Mouse (Mus musculus) hindbrain, embryonic 14.5 days (tissue): ENCODE measurements around the gene Alpl. TPM values are rescaled to one million over a fixed set of nuclear protein-coding genes. Genes with fewer than 3 reads are reported as not detected.
A peak's percentile ranks its signal among the peaks of the same experiment; 100 is the strongest.

ENCODE experiments used
- ATAC-seq: fragments of 200-750 bp; cut with Nextera tagmentation; 2 replicates; pipeline ENCODE4 v1.8.0; 2017; ENCODE audit warnings: moderate number of reproducible peaks, mild to moderate bottlenecking, moderate TSS enrichment, moderate library complexity; ENCODE audit not compliant: low FRiP score
- DNase-seq: peaks from one replicate; pipeline ENCODE4 v3.0.0-alpha.2; 2015; ENCODE audit warnings: low spot score
- H3K27ac ChIP-seq: fragments of 300-500 bp; sonication (generic); 2 replicates; pipeline ENCODE4 v1.5.1; 2014; ENCODE audit warnings: mild to moderate bottlenecking, moderate library complexity
- H3K27me3 ChIP-seq: fragments of 300-500 bp; sonication (generic); 2 replicates; pipeline ENCODE4 v1.6.1; 2014; ENCODE audit warnings: mild to moderate bottlenecking, low read length, mixed read lengths; ENCODE audit not compliant: control insufficient read depth, insufficient read depth
- H3K36me3 ChIP-seq: fragments of 300-500 bp; sonication (generic); replicated peaks from 2 replicates; pipeline ENCODE4 v1.6.1; 2014; ENCODE audit not compliant: control insufficient read depth, insufficient read depth
- H3K4me1 ChIP-seq: fragments of 300-500 bp; sonication (generic); replicated peaks from 2 replicates; pipeline ENCODE4 v1.6.1; 2014; ENCODE audit warnings: antibody characterized with exemption, low read length, mixed read lengths; ENCODE audit not compliant: control insufficient read depth, insufficient read depth
- H3K4me2 ChIP-seq: fragments of 300-500 bp; sonication (generic); replicated peaks from 2 replicates; pipeline ENCODE4 v1.6.1; 2014; ENCODE audit warnings: mild to moderate bottlenecking, moderate library complexity
- H3K4me3 ChIP-seq: fragments of 300-500 bp; sonication (generic); replicated peaks from 2 replicates; pipeline ENCODE4 v1.5.1; 2014; ENCODE audit warnings: mild to moderate bottlenecking, low read length
- H3K9ac ChIP-seq: fragments of 300-500 bp; sonication (generic); 2 replicates; pipeline ENCODE4 v1.6.1; 2014
- H3K9me3 ChIP-seq: fragments of 300-500 bp; sonication (generic); 2 replicates; pipeline ENCODE4 v1.6.1; 2016; ENCODE audit warnings: low read length; ENCODE audit not compliant: control insufficient read depth
- WGBS: fragments of 180-500 bp; shearing (Covaris S2); extraction: QIAGEN DNeasy Blood & Tissue Kit; methylation state at CpG from one replicate; pipeline ENCODE4 v1.1.7; 2014; 5-methylcytosine and 5-hydroxymethylcytosine counted together
- polyA plus RNA-seq: library from polyadenylated mRNA; unstranded; fragments of >200 nt; fragmentation: Nextera tagmentation; extraction: Ambion mirVana; gene quantifications from 2 replicates; pipeline ENCODE4 v1.2.1, GENCODE M21; 2014

Alpl gene
- polyA plus RNA-seq, 1 experiment from 2014 or later: 8.3 TPM

DNA sequence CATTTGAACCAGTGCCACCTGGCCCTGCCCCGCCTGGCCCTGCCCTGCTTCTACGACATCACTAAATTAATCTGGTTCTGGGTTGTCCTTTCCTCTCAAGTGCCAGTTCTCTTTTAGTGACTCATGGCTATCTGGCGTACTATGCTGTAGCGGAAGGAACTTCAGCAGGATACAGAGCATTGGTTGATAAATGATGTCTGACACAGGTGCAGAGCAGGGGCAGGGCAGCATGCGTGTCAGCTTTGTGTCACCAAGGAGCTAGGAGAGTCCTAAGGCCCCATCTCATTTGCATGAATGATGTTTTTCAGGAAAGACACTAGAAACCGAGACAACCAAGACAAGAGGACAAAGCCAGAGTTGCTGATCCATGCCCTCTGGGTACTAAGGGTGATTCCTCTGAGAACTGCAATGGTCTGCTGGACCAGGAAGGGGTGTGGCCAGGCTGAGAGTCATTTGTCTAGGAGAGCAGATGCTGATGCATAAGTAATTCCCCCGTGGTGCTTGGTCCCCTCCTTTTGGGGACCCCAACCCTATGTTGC lies 7.6 kb downstream of the Alpl start:
- Histone ChIP-seq H3K4me3 (no peak overlapping the region), H3K4me2 (no peak overlapping the region), H3K27ac (no peak overlapping the region), H3K36me3 (no peaks in the 10 kb centered on the region), H3K27me3 (no peaks in the 10 kb centered on the region), H3K9ac (no peak overlapping the region), H3K9me3 (no peaks in the 10 kb centered on the region), H3K4me1 (peaks cover 15% of the 10 kb centered on the region; the same call in 1 of the 2 replicates)
- 32% methylated on average over 7 of the region's 7 CpGs for WGBS
- ATAC-seq (no peak), DNase-seq (no peak)

- no peaks in the 10 kb centered on the region for H3K36me3 ChIP-seq
- H3K4me2 ChIP-seq: no peak overlapping the region
- WGBS: 80% methylated on average over 7 of the region's 7 CpGs
- H3K27me3 ChIP-seq: no peaks in the 10 kb centered on the region
- ATAC-seq (no peak), DNase-seq (no peak)
- no peak overlapping the region for H3K9ac ChIP-seq
- H3K4me1 ChIP-seq: peaks cover 15% of the 10 kb centered on the region; the same call in 1 of the 2 replicates
- no peak overlapping the region for H3K4me3 ChIP-seq
- no peak overlapping the region for H3K27ac ChIP-seq
- no peaks in the 10 kb centered on the region for H3K9me3 ChIP-seq
Observed at GRCm38 (mm10) chr4:137787589-137788289, 8.4 kb downstream of the Alpl start.

- Histone ChIP-seq H3K9ac (no peak overlapping the region), H3K9me3 (no peaks in the 10 kb centered on the region), H3K27me3 (no peaks in the 10 kb centered on the region), H3K4me3 (no peak overlapping the region), H3K36me3 (no peaks in the 10 kb centered on the region), H3K27ac (no peak overlapping the region), H3K4me1 (peaks cover 14% of the 10 kb centered on the region; the same call in 1 of the 2 replicates), H3K4me2 (no peak overlapping the region)
- 86% methylated on average over 6 of the region's 6 CpGs for WGBS
- no peak for ATAC-seq
- no peak for DNase-seq
Observed at GRCm38 (mm10) chr4:137786488-137786887, 9.7 kb downstream of the Alpl start.

- WGBS: 77% methylated on average over 6 of the region's 6 CpGs
Observed at GRCm38 (mm10) chr4:137785270-137785669, 10.9 kb downstream of the Alpl start.

GRCm38 (mm10) chr4:137784741-137785140 lies 11.4 kb downstream of the Alpl start:
- Histone ChIP-seq H3K9ac (no peak overlapping the region), H3K4me2 (no peak overlapping the region), H3K4me3 (no peak overlapping the region), H3K36me3 (no peaks in the 10 kb centered on the region), H3K4me1 (peaks cover 10% of the 10 kb centered on the region; the same call in 1 of the 2 replicates), H3K9me3 (no peaks in the 10 kb centered on the region), H3K27me3 (no peaks in the 10 kb centered on the region), H3K27ac (no peak overlapping the region)
- WGBS: 78% methylated on average over 6 of the region's 6 CpGs
- DNase-seq: no peak
- no peak for ATAC-seq

More at GRCm38 (mm10) chr4:137785270-137785669, 10.9 kb downstream of the Alpl start:
- no peak for ATAC-seq
- H3K27me3 ChIP-seq: no peaks in the 10 kb centered on the region
- H3K36me3 ChIP-seq: no peaks in the 10 kb centered on the region
- no peak for DNase-seq
- no peak overlapping the region for H3K4me2 ChIP-seq
- no peak overlapping the region for H3K27ac ChIP-seq
- no peaks in the 10 kb centered on the region for H3K9me3 ChIP-seq
- no peak overlapping the region for H3K4me3 ChIP-seq
- no peak overlapping the region for H3K9ac ChIP-seq
- H3K4me1 ChIP-seq: peaks cover 10% of the 10 kb centered on the region; the same call in 1 of the 2 replicates

DNA sequence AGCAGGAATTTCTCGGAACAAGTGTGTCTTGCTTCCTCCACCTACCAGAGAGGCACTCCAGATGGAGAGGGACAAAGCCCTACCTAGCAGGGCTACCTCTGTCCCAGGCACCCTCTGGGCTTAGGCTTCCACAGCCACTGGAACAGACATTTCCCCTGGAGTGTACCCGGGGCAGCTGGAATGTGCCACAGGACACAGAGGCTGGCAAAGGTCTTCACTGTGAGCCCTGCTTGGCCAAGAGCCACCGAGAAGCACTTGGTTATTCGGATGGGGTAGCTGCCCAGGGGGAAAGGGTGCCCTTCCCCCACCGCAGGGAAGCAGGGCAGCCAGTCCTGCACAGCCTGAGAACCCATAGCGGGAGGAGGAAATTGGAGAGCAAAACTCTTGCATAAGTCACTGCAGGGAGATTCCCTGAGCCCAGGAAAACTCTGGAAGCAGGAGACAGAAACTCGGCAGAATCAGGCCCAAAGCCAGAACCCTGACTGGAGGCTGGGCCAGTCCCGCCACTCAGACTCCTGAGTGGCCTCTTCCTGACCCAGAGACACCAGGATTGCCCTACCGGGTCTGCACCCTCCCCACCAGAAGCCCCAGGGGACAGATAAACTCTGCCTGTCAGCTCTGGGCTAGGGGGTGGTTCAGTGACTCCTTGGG lies 12.5 kb downstream of the Alpl start:
- H3K36me3 ChIP-seq: no peaks in the 10 kb centered on the region
- ATAC-seq (no peak; the same call in 1 of the 2 replicates), DNase-seq (peak; percentile 36)
- peaks cover 10% of the 10 kb centered on the region; the same call in 1 of the 2 replicates for H3K4me1 ChIP-seq
- no peak overlapping the region for H3K27ac ChIP-seq
- no peak overlapping the region for H3K4me3 ChIP-seq
- H3K9ac ChIP-seq: no peak overlapping the region
- H3K9me3 ChIP-seq: no peaks in the 10 kb centered on the region
- H3K4me2 ChIP-seq: no peak overlapping the region
- H3K27me3 ChIP-seq: no peaks in the 10 kb centered on the region
- WGBS: 35% methylated on average over 9 of the region's 9 CpGs

GRCm38 (mm10) chr4:137781949-137782348 lies 14.2 kb downstream of the Alpl start:
- 77% methylated on average over 5 of the region's 5 CpGs for WGBS
- Histone ChIP-seq H3K4me2 (no peak overlapping the region), H3K4me3 (no peak overlapping the region), H3K9me3 (no peaks in the 10 kb centered on the region), H3K27ac (no peak overlapping the region), H3K4me1 (peaks cover 10% of the 10 kb centered on the region; the same call in 1 of the 2 replicates), H3K27me3 (no peaks in the 10 kb centered on the region), H3K9ac (no peak overlapping the region), H3K36me3 (no peaks in the 10 kb centered on the region)
- no peak for ATAC-seq
- no peak for DNase-seq

- no peak for ATAC-seq
- H3K36me3 ChIP-seq: no peaks in the 10 kb centered on the region
Observed at GRCm38 (mm10) chr4:137780986-137781385, 15.2 kb downstream of the Alpl start.

DNA sequence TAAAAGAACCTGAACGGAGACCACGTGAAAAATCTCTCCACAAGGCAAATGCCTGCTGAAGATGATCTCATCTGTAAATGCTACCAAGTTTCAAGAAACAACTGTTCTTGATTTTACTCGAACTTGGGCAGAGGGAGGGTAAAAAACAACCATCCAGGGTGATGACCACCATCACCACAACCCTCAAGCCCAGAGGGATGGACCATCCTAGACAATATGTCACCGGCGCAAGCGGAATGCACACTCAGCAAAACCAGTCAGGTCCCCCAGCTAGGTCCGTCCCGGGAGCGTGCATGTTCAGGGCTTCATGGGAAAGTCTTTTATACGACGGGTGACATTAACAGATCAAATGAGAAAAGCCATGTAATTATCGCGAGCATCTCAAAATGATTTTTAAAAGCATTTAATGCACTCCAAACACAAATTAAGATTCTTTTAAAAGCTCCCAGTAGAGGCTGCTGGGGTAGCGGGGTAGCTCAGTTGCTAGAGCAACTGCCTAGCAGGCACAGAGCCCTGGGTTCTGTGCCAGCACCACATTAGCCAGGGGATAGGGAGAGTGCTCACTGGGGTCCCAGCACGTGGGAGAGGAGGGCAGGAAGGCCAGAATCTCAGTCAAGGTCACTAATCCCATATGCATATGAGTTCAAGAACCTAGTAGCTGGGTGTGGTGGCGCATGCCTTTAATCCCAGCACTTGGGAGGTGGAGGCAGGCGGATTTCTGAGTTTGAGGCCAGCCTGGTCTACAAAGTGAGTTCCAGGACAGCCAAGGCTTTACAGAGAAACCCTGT lies 17.6 kb downstream of the Alpl start:
- no peak overlapping the region for H3K27ac ChIP-seq
- H3K27me3 ChIP-seq: no peaks in the 10 kb centered on the region
- H3K4me2 ChIP-seq: no peak overlapping the region
- H3K9me3 ChIP-seq: no peaks in the 10 kb centered on the region
- H3K36me3 ChIP-seq: no peaks in the 10 kb centered on the region
- WGBS: 76% methylated on average over 17 of the region's 17 CpGs
- H3K4me3 ChIP-seq: no peak overlapping the region
- ATAC-seq: no peak
- DNase-seq: no peak
- H3K4me1 ChIP-seq: peaks cover 5% of the 10 kb centered on the region; the same call in 1 of the 2 replicates
- H3K9ac ChIP-seq: no peak overlapping the region

More at GRCm38 (mm10) chr4:137780986-137781385, 15.2 kb downstream of the Alpl start:
- no peaks in the 10 kb centered on the region for H3K27me3 ChIP-seq
- no peak overlapping the region for H3K9ac ChIP-seq
- H3K27ac ChIP-seq: no peak overlapping the region
- H3K4me3 ChIP-seq: no peak overlapping the region
- H3K4me1 ChIP-seq: peaks cover 10% of the 10 kb centered on the region; the same call in 1 of the 2 replicates
- no peak for DNase-seq
- WGBS: 73% methylated on average over 3 of the region's 3 CpGs
- H3K9me3 ChIP-seq: no peaks in the 10 kb centered on the region
- no peak overlapping the region for H3K4me2 ChIP-seq
